Mouse (Mus musculus) kidney, postnatal 0 days (tissue): ENCODE data around the gene Gprin1. TPM values are rescaled to one million over a fixed set of nuclear protein-coding genes. Genes with fewer than 3 reads are reported as not detected.

Experiments
- ATAC-seq: fragments of 200-750 bp; cut with Nextera tagmentation; replicated peaks from 2 replicates; pipeline ENCODE4 v1.8.0; 2017; ENCODE audit warnings: low read depth, moderate number of reproducible peaks, moderate TSS enrichment, moderate library complexity; ENCODE audit not compliant: low FRiP score
- DNase-seq: peaks from one replicate; pipeline ENCODE4 v3.0.0-alpha.2; 2016; ENCODE audit warnings: low spot score
- H3K27ac ChIP-seq: fragments of 300-500 bp; sonication (generic); 2 replicates; pipeline ENCODE4 v1.5.1; 2014; ENCODE audit warnings: mild to moderate bottlenecking
- H3K27me3 ChIP-seq: fragments of 300-500 bp; sonication (generic); 2 replicates; pipeline ENCODE4 v1.6.1; 2014; ENCODE audit warnings: low read length, mixed read lengths; ENCODE audit not compliant: insufficient read depth
- H3K36me3 ChIP-seq: fragments of 300-500 bp; sonication (generic); 2 replicates; pipeline ENCODE4 v1.6.1; 2014; ENCODE audit warnings: low read length, mixed read lengths; ENCODE audit not compliant: insufficient read depth
- H3K4me1 ChIP-seq: fragments of 300-500 bp; sonication (generic); replicated peaks from 2 replicates; pipeline ENCODE4 v1.6.1; 2014; ENCODE audit warnings: antibody characterized with exemption, low read length, mixed read lengths; ENCODE audit not compliant: insufficient read depth
- H3K4me2 ChIP-seq: fragments of 300-500 bp; sonication (generic); 2 replicates; pipeline ENCODE4 v1.6.1; 2014; ENCODE audit warnings: mild to moderate bottlenecking, low read length, moderate library complexity, mixed read lengths
- H3K4me3 ChIP-seq: fragments of 300-500 bp; sonication (generic); replicated peaks from 2 replicates; pipeline ENCODE4 v1.5.1; 2014; ENCODE audit warnings: low read depth, low read length
- H3K9ac ChIP-seq: fragments of 300-500 bp; sonication (generic); 2 replicates; pipeline ENCODE4 v1.6.1; 2014; ENCODE audit warnings: low read depth, low read length
- H3K9me3 ChIP-seq: fragments of 300-500 bp; sonication (generic); replicated peaks from 2 replicates; pipeline ENCODE4 v1.6.1; 2016; ENCODE audit warnings: low read length, inconsistent platforms, mixed read lengths
- CTCF ChIP-seq: IDR thresholded peaks from 2 replicates; pipeline ENCODE4 v1.5.1; 2016; ENCODE audit warnings: antibody characterized with exemption, low read depth, mild to moderate bottlenecking, moderate library complexity
- WGBS: fragments of 180-500 bp; shearing (Covaris S2); extraction: QIAGEN DNeasy Blood & Tissue Kit; methylation state at CpG from one replicate; pipeline ENCODE4 v1.1.7; 2014; 5-methylcytosine and 5-hydroxymethylcytosine counted together
- polyA plus RNA-seq: library from polyadenylated mRNA; unstranded; fragments of >200 nt; fragmentation: Nextera tagmentation; extraction: Ambion mirVana; gene quantifications from 2 replicates; pipeline ENCODE4 v1.2.1, GENCODE M21; 2015

The Gprin1 gene
- polyA plus RNA-seq, 1 experiment from 2014 or later = 0.14 TPM

DNA sequence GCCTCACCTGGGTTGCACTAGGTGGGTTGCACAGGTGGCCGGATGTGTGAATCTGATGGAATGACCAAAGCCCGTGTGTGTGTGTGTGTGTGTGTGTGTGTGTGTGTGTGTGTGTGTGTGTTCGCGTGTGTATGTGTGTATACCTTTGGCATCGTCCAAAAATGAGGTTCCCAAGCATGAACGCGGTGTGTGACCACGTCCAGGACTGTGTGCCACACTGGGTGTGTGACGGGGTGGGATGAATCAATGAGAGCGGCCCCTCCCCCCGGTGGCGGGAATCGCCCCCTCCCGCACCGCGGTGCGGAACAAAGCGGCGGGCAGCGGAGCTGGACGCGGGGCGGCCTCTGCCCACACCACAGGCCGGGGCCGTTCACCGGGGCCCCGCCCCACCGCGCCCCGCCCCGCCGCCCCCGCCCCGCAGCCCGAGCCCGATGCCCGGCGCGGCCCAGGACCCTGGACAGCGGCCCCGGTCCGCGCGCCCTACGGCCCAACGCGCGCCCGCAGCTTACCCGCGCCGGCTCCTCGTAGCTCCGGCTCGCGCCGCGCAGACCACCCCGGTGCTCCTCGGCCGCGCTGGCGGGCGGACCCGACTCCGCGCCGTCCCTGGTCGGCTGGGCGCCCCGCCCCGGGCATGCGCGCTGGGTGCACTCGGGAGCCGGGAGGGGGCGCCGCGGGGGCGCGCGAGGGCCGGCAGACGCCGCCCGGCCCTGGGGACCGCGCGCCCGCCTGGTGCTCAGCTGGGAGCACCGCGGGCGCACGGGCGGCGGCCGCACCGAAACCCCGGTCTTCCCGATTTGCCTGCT is 412 bp downstream of the Gprin1 start:
- Histone ChIP-seq H3K27me3 (peaks cover 8% of the 10 kb centered on the region), H3K4me3 (peak overlapping the region; percentile 42), H3K36me3 (no peaks in the 10 kb centered on the region), H3K4me1 (peaks cover 6% of the 10 kb centered on the region; the same call in 1 of the 2 replicates), H3K9me3 (no peaks in the 10 kb centered on the region), H3K4me2 (peak overlapping the region; percentile 83), H3K9ac (no peak overlapping the region), H3K27ac (no peak overlapping the region)
- no peak for TF ChIP-seq CTCF
- DNase-seq (peak; percentile 65), ATAC-seq (peak; percentile 82)
- 2% methylated on average over 50 of the region's 100 CpGs for WGBS

DNA sequence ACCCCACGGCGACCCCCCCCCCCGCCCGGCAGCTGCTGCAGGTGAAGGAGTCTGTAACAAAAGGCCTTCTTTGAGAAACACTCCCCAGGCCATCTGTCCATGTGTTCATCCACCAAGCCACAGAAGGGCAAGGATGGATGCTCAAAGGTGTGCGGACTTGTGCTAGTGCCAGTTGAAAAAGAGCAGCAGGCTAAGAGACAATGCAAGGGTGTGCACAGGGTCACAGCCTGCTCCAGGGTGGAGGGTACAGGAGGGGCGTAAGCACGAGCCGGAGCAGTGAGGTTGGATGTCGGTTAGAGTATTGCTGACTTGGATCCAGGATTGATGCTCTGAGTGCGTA is 983 bp downstream of the Gprin1 start:
- Histone ChIP-seq H3K4me3 (no peak overlapping the region), H3K4me2 (no peak overlapping the region), H3K27me3 (peaks cover 8% of the 10 kb centered on the region), H3K9me3 (no peaks in the 10 kb centered on the region), H3K36me3 (no peaks in the 10 kb centered on the region), H3K4me1 (peaks cover 6% of the 10 kb centered on the region; the same call in 1 of the 2 replicates), H3K9ac (no peak overlapping the region), H3K27ac (no peak overlapping the region)
- DNase-seq (no peak), ATAC-seq (no peak)
- TF ChIP-seq CTCF = no peak
- 45% methylated on average over 10 of the region's 10 CpGs for WGBS

- Histone ChIP-seq H3K9ac (no peak overlapping the region), H3K4me2 (no peak overlapping the region), H3K4me3 (no peak overlapping the region), H3K27me3 (peaks cover 8% of the 10 kb centered on the region), H3K4me1 (peaks cover 6% of the 10 kb centered on the region; the same call in 1 of the 2 replicates), H3K9me3 (no peaks in the 10 kb centered on the region), H3K36me3 (no peaks in the 10 kb centered on the region), H3K27ac (no peak overlapping the region)
- 89% methylated on average over 8 of the region's 8 CpGs for WGBS
- TF ChIP-seq CTCF = no peak
- DNase-seq = no peak
- no peak for ATAC-seq
Observed at GRCm38 (mm10) chr13:54748190-54748589, 1.5 kb downstream of the Gprin1 start.

DNA sequence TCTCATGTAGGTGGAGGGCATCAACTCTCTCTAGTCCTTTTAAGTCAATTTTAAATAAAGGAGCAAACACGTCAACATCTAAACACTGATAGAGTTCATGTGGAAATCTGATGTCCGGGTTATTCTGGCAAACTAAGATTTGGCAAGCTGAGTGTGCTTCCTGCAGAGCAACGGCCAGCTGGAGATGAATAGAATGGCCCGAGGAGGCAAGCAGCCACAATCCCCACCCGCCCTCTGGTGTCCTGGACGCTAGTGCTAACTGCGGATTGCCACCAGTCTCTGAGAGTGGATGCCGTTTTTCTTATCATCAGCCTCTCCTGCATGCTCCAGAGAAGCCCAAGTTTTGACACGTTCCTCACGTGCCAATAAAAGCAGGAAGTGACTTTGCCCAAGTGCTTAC is 2.8 kb downstream of the Gprin1 start:
- no peak for ATAC-seq
- Histone ChIP-seq H3K9ac (no peak overlapping the region), H3K27me3 (peaks cover 8% of the 10 kb centered on the region), H3K27ac (no peak overlapping the region), H3K4me3 (no peak overlapping the region), H3K4me1 (peaks cover 6% of the 10 kb centered on the region; the same call in 1 of the 2 replicates), H3K9me3 (no peaks in the 10 kb centered on the region), H3K4me2 (no peak overlapping the region), H3K36me3 (no peaks in the 10 kb centered on the region)
- no peak for TF ChIP-seq CTCF
- WGBS = 49% methylated on average over 10 of the region's 10 CpGs
- DNase-seq = no peak

DNA sequence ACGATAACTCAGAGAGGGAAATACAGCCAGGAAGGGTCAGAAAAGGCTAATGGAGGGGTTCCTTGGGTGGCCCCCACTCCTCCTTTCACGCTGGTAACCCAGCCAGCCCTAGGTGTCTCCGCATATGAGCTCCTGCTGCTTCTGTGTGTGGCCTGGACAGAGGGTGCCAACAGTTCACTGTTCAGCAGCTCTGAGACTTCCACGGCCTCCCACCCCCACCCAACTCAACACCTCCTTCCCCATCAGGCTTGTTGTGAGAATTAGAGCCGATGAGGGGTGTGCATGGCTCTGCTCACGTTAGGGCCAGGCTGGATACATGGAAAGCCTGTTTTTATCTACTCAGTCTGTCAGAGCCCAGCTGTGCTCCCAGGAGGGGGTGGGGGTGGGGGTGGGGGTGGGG is 3.6 kb downstream of the Gprin1 start:
- Histone ChIP-seq H3K27me3 (peaks cover 8% of the 10 kb centered on the region), H3K4me1 (peaks cover 6% of the 10 kb centered on the region; the same call in 1 of the 2 replicates), H3K4me2 (no peak overlapping the region), H3K9ac (no peak overlapping the region), H3K27ac (no peak overlapping the region), H3K4me3 (no peak overlapping the region), H3K9me3 (no peaks in the 10 kb centered on the region), H3K36me3 (no peaks in the 10 kb centered on the region)
- ATAC-seq (no peak), DNase-seq (no peak)
- WGBS = 43% methylated on average over 6 of the region's 6 CpGs
- TF ChIP-seq CTCF = no peak

DNA sequence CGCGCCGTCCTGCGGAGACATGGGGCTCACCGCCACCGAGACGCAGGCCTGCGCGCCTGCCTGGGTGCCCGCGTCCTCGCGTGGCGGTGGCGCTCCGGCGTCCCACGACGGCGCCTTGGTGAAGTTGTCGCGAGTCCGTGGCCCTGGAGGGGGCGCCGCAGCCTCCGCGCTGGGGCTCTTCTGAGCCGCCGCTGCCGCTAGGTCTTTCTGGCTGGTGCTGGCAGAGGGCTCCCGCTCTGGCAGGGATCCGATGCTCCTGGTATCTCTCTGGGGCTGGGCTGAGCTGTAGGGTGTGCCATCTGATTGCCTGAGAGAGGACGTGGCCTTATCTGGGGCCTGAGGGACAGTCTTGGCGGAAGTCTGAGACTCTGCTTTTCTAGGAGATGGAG is 11.5 kb downstream of the Gprin1 start:
- 4% methylated on average over 25 of the region's 34 CpGs for WGBS
- no peak for DNase-seq
- Histone ChIP-seq H3K36me3 (no peaks in the 10 kb centered on the region), H3K9me3 (no peaks in the 10 kb centered on the region), H3K27ac (no peak overlapping the region), H3K4me1 (0 out of 2 replicates have a peak, but pooled peaks cover 4% of the 10 kb centered on the region), H3K9ac (no peak overlapping the region), H3K4me2 (peak overlapping the region; percentile 64), H3K4me3 (peak overlapping the region; percentile 34), H3K27me3 (peaks cover 27% of the 10 kb centered on the region)
- TF ChIP-seq CTCF = no peak
- ATAC-seq = no peak
